In genomic region chr1:191340530-191340929, GRCm38 (mm10) we compare ENCODE assay signal across 31 mouse cellular contexts. TPM values are rescaled to one million over a fixed set of nuclear protein-coding genes. Genes with fewer than 3 reads are reported as not detected.
A peak's percentile ranks its signal among the peaks of the same experiment; 100 is the strongest.
DNase-seq lines count a peak whose midpoint lies in the region; ATAC-seq and TF ChIP-seq lines count a peak whose summit lies in the region.
"Had no signal": no experiment of that assay in that cellular context is flagged by ENCODE, and none has a peak within 500 bp of the region (broad histone marks: within the 10 kb centered on the region; RNA-seq: fewer than 3 reads in every experiment).

No protein-coding gene starts in this region.

- no peaks in the 10 kb centered on the region for H3K27me3 ChIP-seq in kidney, adult 2 months (replicated peaks; ENCODE audit: control insufficient read depth, insufficient read depth, low read length)
- no peaks in the 10 kb centered on the region for H3K27me3 ChIP-seq in kidney, embryonic 15.5 days
- H3K27me3 ChIP-seq in kidney, embryonic 16.5 days (ENCODE audit: insufficient read depth, low read length): no peaks in the 10 kb centered on the region
- H3K27me3 ChIP-seq: CH12.LX; embryonic facial prominence, embryonic 13.5 days; forebrain, embryonic 13.5 days; heart, embryonic 12.5 days; heart, embryonic 15.5 days; hindbrain, embryonic 13.5 days; intestine, embryonic 15.5 days; Patski had no signal

- H3K4me3 ChIP-seq in kidney, adult 2 months (ENCODE audit: insufficient read depth, low read depth, low read length): no peak overlapping the region
- H3K4me3 ChIP-seq in kidney, embryonic 15.5 days (replicated peaks): no peak overlapping the region
- H3K4me3 ChIP-seq in kidney, embryonic 16.5 days (ENCODE audit: low read length): no peak overlapping the region
- H3K4me3 ChIP-seq: embryonic facial prominence, embryonic 13.5 days; forebrain, embryonic 10.5 days; forebrain, embryonic 13.5 days; heart, embryonic 12.5 days; heart, embryonic 15.5 days; hindbrain, embryonic 10.5 days; hindbrain, embryonic 13.5 days; intestine, embryonic 15.5 days had no signal

- DNase-seq in frontal cortex, adult 2 months (ENCODE audit: extremely low spot score in 1 of 2, low spot score in 1 of 2): no peak
- DNase-seq in gastrocnemius, postnatal 14 days: peak; percentile 24
- no peak for DNase-seq in gastrocnemius, adult 8-10 months (ENCODE audit: low spot score in 2 of 2)
- DNase-seq in kidney, adult 2 months: peak; percentile 74
- peak; percentile 56 to 67 for DNase-seq in kidney, postnatal 36 days
- DNase-seq: adrenal gland, adult 2 months; adrenal gland, postnatal 14 days; B cell, adult 2 months; cerebellum, adult 11 months; cerebellum, adult 2 months; cerebellum, adult 9-11 months; cerebellum, postnatal 25 days; heart, adult 18-20 months; heart, postnatal 10 days; heart, postnatal 36 days had no signal

- no peak for TF ChIP-seq POLR2A in kidney, adult 2 months (IDR thresholded peaks at IDR 0.05; ENCODE audit: low read depth, low read length)

- no peak overlapping the region for H3K9ac ChIP-seq in kidney, embryonic 15.5 days
- no peak overlapping the region for H3K9ac ChIP-seq in kidney, embryonic 16.5 days (replicated peaks; ENCODE audit: low read length)
- H3K9ac ChIP-seq: embryonic facial prominence, embryonic 13.5 days; forebrain, embryonic 13.5 days; heart, embryonic 12.5 days; heart, embryonic 15.5 days; hindbrain, embryonic 13.5 days; intestine, embryonic 15.5 days had no signal

- TF ChIP-seq CTCF in kidney, adult 2 months (conservative IDR thresholded peaks at IDR 0.05; ENCODE audit: insufficient read depth, insufficient read length, low read depth, low read length): no peak

- intact Hi-C loops in gastrocnemius, postnatal 14 days (cut with DNase I; ENCODE audit: low total_unique reads): no loop called here

- H3K9me3 ChIP-seq in kidney, embryonic 15.5 days (replicated peaks): no peaks in the 10 kb centered on the region
- H3K9me3 ChIP-seq in kidney, embryonic 16.5 days (ENCODE audit: low read length): no peaks in the 10 kb centered on the region
- H3K9me3 ChIP-seq: embryonic facial prominence, embryonic 13.5 days; forebrain, embryonic 10.5 days; forebrain, embryonic 13.5 days; G1E; heart, embryonic 15.5 days; hindbrain, embryonic 10.5 days; hindbrain, embryonic 13.5 days; intestine, embryonic 15.5 days had no signal

- H3K4me1 ChIP-seq in kidney, adult 2 months (ENCODE audit: control insufficient read depth, insufficient read depth, low read length): 0 out of 2 replicates have a peak, but pooled peaks cover 4% of the 10 kb centered on the region
- no peaks in the 10 kb centered on the region for H3K4me1 ChIP-seq in kidney, embryonic 15.5 days
- no peaks in the 10 kb centered on the region for H3K4me1 ChIP-seq in kidney, embryonic 16.5 days (ENCODE audit: insufficient read depth, low read length)
- H3K4me1 ChIP-seq: embryonic facial prominence, embryonic 13.5 days; forebrain, embryonic 10.5 days; forebrain, embryonic 13.5 days; hindbrain, embryonic 10.5 days; hindbrain, embryonic 13.5 days; intestine, embryonic 15.5 days had no signal

- 0 out of 2 replicates have a peak, but pooled peaks have one; percentile 45 for ATAC-seq in frontal cortex, adult (ENCODE audit: low TSS enrichment)
- no peak for ATAC-seq in kidney, embryonic 15.5 days (replicated peaks; ENCODE audit: low FRiP score)
- ATAC-seq in kidney, embryonic 16.5 days (ENCODE audit: low FRiP score, low TSS enrichment): no peak
- ATAC-seq: forebrain, embryonic 13.5 days; forebrain, embryonic 16.5 days; hindbrain, embryonic 16.5 days; intestine, embryonic 15.5 days; Patski had no signal

- H3K4me2 ChIP-seq in kidney, embryonic 15.5 days: no peak overlapping the region
- no peak overlapping the region for H3K4me2 ChIP-seq in kidney, embryonic 16.5 days (replicated peaks; ENCODE audit: low read depth, low read length)
- H3K4me2 ChIP-seq: embryonic facial prominence, embryonic 13.5 days; forebrain, embryonic 13.5 days; heart, embryonic 12.5 days; heart, embryonic 15.5 days; hindbrain, embryonic 13.5 days; intestine, embryonic 15.5 days had no signal

- no peaks in the 10 kb centered on the region for H3K36me3 ChIP-seq in kidney, adult 2 months (ENCODE audit: control insufficient read depth, insufficient read depth, low read length)
- H3K36me3 ChIP-seq in kidney, embryonic 15.5 days: peaks cover 85% of the 10 kb centered on the region
- H3K36me3 ChIP-seq in kidney, embryonic 16.5 days (ENCODE audit: insufficient read depth, low read length): peaks cover 40% of the 10 kb centered on the region

- 56% methylated on average over 4 of the region's 4 CpGs for WGBS in kidney, adult 2 months
- WGBS in kidney, embryonic 15.5 days: 79% methylated on average over 4 of the region's 4 CpGs
- 83% methylated on average over 4 of the region's 4 CpGs for WGBS in kidney, embryonic 16.5 days

- no peak overlapping the region for H3K27ac ChIP-seq in kidney, adult 2 months (ENCODE audit: insufficient read depth, low read depth, low read length)
- no peak overlapping the region for H3K27ac ChIP-seq in kidney, embryonic 15.5 days
- H3K27ac ChIP-seq in kidney, embryonic 16.5 days (ENCODE audit: low read length): no peak overlapping the region
- H3K27ac ChIP-seq: embryonic facial prominence, embryonic 13.5 days; forebrain, embryonic 10.5 days; forebrain, embryonic 13.5 days; heart, embryonic 15.5 days; hindbrain, embryonic 10.5 days; hindbrain, embryonic 13.5 days; intestine, embryonic 15.5 days had no signal

RNA-seq across cellular contexts. Expression of gene Tmem206, which starts 14.8 kb away (rescaled TPM):
- 9.6 and 11.2 TPM in 2 replicates for polyA plus RNA-seq in frontal cortex, adult 2 months (2012; rRNA removed)
- 1 to 10 TPM; 1.8 to 2.3 TPM for total RNA-seq in gastrocnemius, postnatal 14 days (2021)
- total RNA-seq in gastrocnemius, adult 8-10 months (2022): 1 to 10 TPM in 1 of 4 experiments, under 1 TPM in 3; 0.68 to 1.9 (median 0.84) TPM
- polyA plus RNA-seq in kidney, adult 2 months (2012; rRNA removed): 22.1 and 22.2 TPM in 2 replicates
- 21.3 and 24.7 TPM in 2 replicates for polyA plus RNA-seq in kidney, embryonic 15.5 days (2015; fragmentation: Nextera tagmentation; extraction: Ambion mirVana)
- 26.4 TPM in 2 replicates for polyA plus RNA-seq in kidney, embryonic 16.5 days (2015; fragmentation: Nextera tagmentation; extraction: Ambion mirVana)

RNA-seq across cellular contexts. Expression of gene Nenf, which starts 22.5 kb away (rescaled TPM):
- 155 and 168 TPM in 2 replicates for polyA plus RNA-seq in frontal cortex, adult 2 months (2012; rRNA removed)
- 10 to 100 TPM; 61.0 to 67.6 TPM for total RNA-seq in gastrocnemius, postnatal 14 days (2021)
- total RNA-seq in gastrocnemius, adult 8-10 months (2022): 10 to 100 TPM; 58.2 to 77.0 (median 71.4) TPM
- polyA plus RNA-seq in kidney, adult 2 months (2012; rRNA removed): 146 and 165 TPM in 2 replicates
- 93.6 and 98.5 TPM in 2 replicates for polyA plus RNA-seq in kidney, embryonic 15.5 days (2015; fragmentation: Nextera tagmentation; extraction: Ambion mirVana)
- polyA plus RNA-seq in kidney, embryonic 16.5 days (2015; fragmentation: Nextera tagmentation; extraction: Ambion mirVana): 86.7 and 92.6 TPM in 2 replicates

Comparison
In these comparisons a context has a peak if more than half of its experiments do, and no peak if none do; other contexts are left out.
1. DNase-seq: peak in gastrocnemius, postnatal 14 days (single experiment), kidney, adult 2 months (single experiment) and kidney, postnatal 36 days (2 of 2); none in frontal cortex, adult 2 months (0 of 2) and gastrocnemius, adult 8-10 months (0 of 2).